Mouse (Mus musculus): ENCODE data around the gene Tlx3.

Tlx3 gene

GRCm38 (mm10) chr11:33151128-33151779 is 52.1 kb downstream of the Tlx3 start:
- DNase-seq (ENCODE audit: low read depth, low spot score): no peak

Data from CD4-positive helper T cell, adult 2 months (primary cell).